Mouse (Mus musculus): ENCODE results near the gene Scarf1. TPM values are rescaled to one million over a fixed set of nuclear protein-coding genes. Genes with fewer than 3 reads are reported as not detected.

The Scarf1 gene
- polyA plus RNA-seq, 1 experiment from 2014 or later, result 7.1 TPM

- Histone ChIP-seq H3K9me3 (no peaks in the 10 kb centered on the region), H3K4me3 (no peak overlapping the region), H3K36me3 (no peaks in the 10 kb centered on the region), H3K27me3 (no peaks in the 10 kb centered on the region), H3K4me2 (no peak overlapping the region), H3K9ac (no peak overlapping the region), H3K4me1 (peaks cover 23% of the 10 kb centered on the region), H3K27ac (no peak overlapping the region)
- 63% methylated on average over 12 of the region's 14 CpGs for WGBS
- ATAC-seq (ENCODE audit: insufficient number of reproducible peaks, low FRiP score, low TSS enrichment, low read depth), result no peak
Observed at GRCm38 (mm10) chr11:75571126-75571990, 58.0 kb downstream of the Scarf1 start.

GRCm38 (mm10) chr11:75572301-75572791, 59.0 kb downstream of the Scarf1 start:
- Histone ChIP-seq H3K27ac (no peak overlapping the region), H3K9me3 (no peaks in the 10 kb centered on the region), H3K4me2 (peak overlapping the region; percentile 6; the same call in 1 of the 2 replicates), H3K9ac (no peak overlapping the region), H3K4me1 (peaks cover 21% of the 10 kb centered on the region), H3K4me3 (no peak overlapping the region), H3K36me3 (no peaks in the 10 kb centered on the region), H3K27me3 (no peaks in the 10 kb centered on the region)
- WGBS, result 20% methylated on average over 10 of the region's 10 CpGs
- no peak for ATAC-seq (ENCODE audit: insufficient number of reproducible peaks, low FRiP score, low TSS enrichment, low read depth)

- no peaks in the 10 kb centered on the region for H3K9me3 ChIP-seq
- no peak overlapping the region for H3K27ac ChIP-seq
- no peaks in the 10 kb centered on the region for H3K36me3 ChIP-seq
- H3K4me2 ChIP-seq, result peak overlapping the region; percentile 6; the same call in 1 of the 2 replicates
- WGBS, result 8% methylated on average over 12 of the region's 12 CpGs
- no peak overlapping the region for H3K9ac ChIP-seq
- ATAC-seq (ENCODE audit: insufficient number of reproducible peaks, low FRiP score, low TSS enrichment, low read depth), result peak; percentile 79
- peaks cover 21% of the 10 kb centered on the region for H3K4me1 ChIP-seq
- H3K4me3 ChIP-seq, result no peak overlapping the region
- no peaks in the 10 kb centered on the region for H3K27me3 ChIP-seq
Observed at GRCm38 (mm10) chr11:75572854-75573650, 59.7 kb downstream of the Scarf1 start.

GRCm38 (mm10) chr11:75574378-75575123, 61.2 kb downstream of the Scarf1 start:
- Histone ChIP-seq H3K4me3 (no peak overlapping the region), H3K9me3 (no peaks in the 10 kb centered on the region)
- ATAC-seq (ENCODE audit: insufficient number of reproducible peaks, low FRiP score, low TSS enrichment, low read depth), result no peak

GRCm38 (mm10) chr11:75575560-75576123, 62.3 kb downstream of the Scarf1 start:
- Histone ChIP-seq H3K9ac (no peak overlapping the region), H3K4me3 (no peak overlapping the region), H3K4me1 (peaks cover 21% of the 10 kb centered on the region), H3K4me2 (no peak overlapping the region), H3K36me3 (no peaks in the 10 kb centered on the region), H3K27ac (no peak overlapping the region), H3K9me3 (no peaks in the 10 kb centered on the region), H3K27me3 (no peaks in the 10 kb centered on the region)
- WGBS, result 66% methylated on average over 9 of the region's 9 CpGs
- ATAC-seq (ENCODE audit: insufficient number of reproducible peaks, low FRiP score, low TSS enrichment, low read depth), result no peak

More at GRCm38 (mm10) chr11:75574378-75575123, 61.2 kb downstream of the Scarf1 start:
- Histone ChIP-seq H3K27me3 (no peaks in the 10 kb centered on the region), H3K36me3 (no peaks in the 10 kb centered on the region), H3K4me1 (peaks cover 21% of the 10 kb centered on the region), H3K27ac (no peak overlapping the region), H3K4me2 (no peak overlapping the region), H3K9ac (no peak overlapping the region)
- WGBS, result 80% methylated on average over 5 of the region's 5 CpGs

MicroRNAs within 50 kb of the gene (microRNA counts, 519-probe panel; counts per million panel counts)
- 3,894 counts per million, percentile 90 among the panel's probes with 10 or more counts for microRNA mmu-miR-22

Small RNA genes lying within 50 kb of the gene (microRNA-seq; reads per million reads assigned to microRNA genes)
- gene Mir22 (4,472 reads per million, percentile 88 among the genes with 10 or more reads in this experiment), gene Mir3971 (not detected)

Other genes with a start within 250 kb of the Scarf1 start
- gene Rpa1, start 165.2 kb upstream of the Scarf1 start, polyA plus RNA-seq (2015; fragmentation: Nextera tagmentation; extraction: Ambion mirVana), result 101 and 102 TPM in 2 replicates
- 12.8 and 13.1 TPM in 2 replicates for gene Smyd4, start 165.1 kb upstream of the Scarf1 start, polyA plus RNA-seq (2015; fragmentation: Nextera tagmentation; extraction: Ambion mirVana)
- gene Serpinf1, start 90.8 kb upstream of the Scarf1 start, polyA plus RNA-seq (2015; fragmentation: Nextera tagmentation; extraction: Ambion mirVana), result 296 and 333 TPM in 2 replicates
- 0.12 and 1.6 TPM in 2 replicates for gene Serpinf2, start 73.9 kb upstream of the Scarf1 start, polyA plus RNA-seq (2015; fragmentation: Nextera tagmentation; extraction: Ambion mirVana)
- gene Wdr81, start 58.8 kb upstream of the Scarf1 start, polyA plus RNA-seq (2015; fragmentation: Nextera tagmentation; extraction: Ambion mirVana), result 5.8 and 6.5 TPM in 2 replicates
- 28.2 and 30.8 TPM in 2 replicates for gene Tlcd2, start 51.8 kb upstream of the Scarf1 start, polyA plus RNA-seq (2015; fragmentation: Nextera tagmentation; extraction: Ambion mirVana)
- 44.4 and 49.5 TPM in 2 replicates for gene Prpf8, start 26.7 kb upstream of the Scarf1 start, polyA plus RNA-seq (2015; fragmentation: Nextera tagmentation; extraction: Ambion mirVana)
- gene Rilp, start 3.4 kb upstream of the Scarf1 start, polyA plus RNA-seq (2015; fragmentation: Nextera tagmentation; extraction: Ambion mirVana), result 0.45 and 0.73 TPM in 2 replicates
- 2.6 and 3.6 TPM in 2 replicates for gene Slc43a2, start 18.2 kb downstream of the Scarf1 start, polyA plus RNA-seq (2015; fragmentation: Nextera tagmentation; extraction: Ambion mirVana)
- 61.4 and 65.4 TPM in 2 replicates for gene Pitpna, start 74.6 kb downstream of the Scarf1 start, polyA plus RNA-seq (2015; fragmentation: Nextera tagmentation; extraction: Ambion mirVana)
- 22.3 and 28.3 TPM in 2 replicates for gene Inpp5k, start 117.4 kb downstream of the Scarf1 start, polyA plus RNA-seq (2015; fragmentation: Nextera tagmentation; extraction: Ambion mirVana)
- gene Myo1c, start 137.0 kb downstream of the Scarf1 start, polyA plus RNA-seq (2015; fragmentation: Nextera tagmentation; extraction: Ambion mirVana), result 63.8 and 66.7 TPM in 2 replicates
- 109 and 117 TPM in 2 replicates for gene Crk, start 165.7 kb downstream of the Scarf1 start, polyA plus RNA-seq (2015; fragmentation: Nextera tagmentation; extraction: Ambion mirVana)
- gene Ywhae, start 219.3 kb downstream of the Scarf1 start, polyA plus RNA-seq (2015; fragmentation: Nextera tagmentation; extraction: Ambion mirVana), result 697 and 700 TPM in 2 replicates